Mouse (Mus musculus) neutrophil, adult 59 days (primary cell): Measurements from ENCODE around the gene 1810024B03Rik. TPM values are rescaled to one million over a fixed set of nuclear protein-coding genes. Genes with fewer than 3 reads are reported as not detected.

ENCODE experiments used
- total RNA-seq, 2 experiments: library from RNA; stranded (reverse); gene quantifications; 1 replicate in 1 of 2; 2 replicates in 1 of 2; pipeline ENCODE4 v1.2.4; 2023

Gene 1810024B03Rik
- total RNA-seq: under 1 TPM; 0.42 to 0.57 TPM

DNA sequence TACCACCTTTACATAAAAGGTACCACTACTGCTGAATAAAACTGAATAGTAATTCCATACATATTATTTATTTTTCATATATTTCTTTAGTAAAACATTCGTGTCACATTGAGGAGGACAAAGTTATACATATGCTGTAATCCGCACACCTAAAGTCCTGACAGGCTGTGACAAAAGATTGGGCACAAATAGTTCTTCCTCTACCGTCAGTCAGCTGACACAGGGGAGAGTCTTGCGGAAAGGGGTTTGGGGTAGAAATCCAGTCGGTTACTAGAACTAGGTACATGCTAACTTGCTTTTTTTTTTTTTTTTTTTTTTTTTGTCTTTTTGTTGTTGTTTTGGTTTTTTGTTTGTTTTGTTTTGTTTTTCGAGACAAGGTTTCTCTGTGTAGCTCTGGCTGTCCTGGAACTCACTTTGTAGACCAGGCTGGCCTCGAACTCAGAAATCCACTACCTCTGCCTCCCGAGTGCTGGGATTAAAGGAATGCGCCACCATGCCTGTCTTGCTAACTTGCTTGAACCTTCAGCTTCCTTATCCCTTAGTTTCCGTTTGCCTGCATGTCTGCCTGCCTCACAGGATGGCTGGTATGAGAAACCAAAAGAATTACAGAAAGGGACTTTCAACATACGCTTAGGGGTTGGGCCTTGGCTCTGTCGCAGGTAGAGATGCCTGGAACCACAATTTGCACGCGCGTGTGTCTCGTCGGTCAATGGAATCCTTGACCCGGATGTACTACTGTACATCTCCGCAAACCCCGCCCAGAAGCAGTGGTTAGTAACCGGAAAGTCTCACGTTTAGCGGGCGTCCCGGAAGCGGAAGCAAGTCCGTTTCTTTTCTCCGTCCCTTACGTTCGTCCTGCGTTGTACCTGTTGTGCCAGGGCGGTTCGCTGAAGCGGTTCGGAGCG is at the start of gene 1810024B03Rik, which contains the start of gene Snrnp200:
Gene 1810024B03Rik, minus strand, starts transcription at position 734 of the 905 bp plus-strand sequence.
Gene Snrnp200, plus strand, starts transcription at position 840 of the 905 bp plus-strand sequence.

DNA sequence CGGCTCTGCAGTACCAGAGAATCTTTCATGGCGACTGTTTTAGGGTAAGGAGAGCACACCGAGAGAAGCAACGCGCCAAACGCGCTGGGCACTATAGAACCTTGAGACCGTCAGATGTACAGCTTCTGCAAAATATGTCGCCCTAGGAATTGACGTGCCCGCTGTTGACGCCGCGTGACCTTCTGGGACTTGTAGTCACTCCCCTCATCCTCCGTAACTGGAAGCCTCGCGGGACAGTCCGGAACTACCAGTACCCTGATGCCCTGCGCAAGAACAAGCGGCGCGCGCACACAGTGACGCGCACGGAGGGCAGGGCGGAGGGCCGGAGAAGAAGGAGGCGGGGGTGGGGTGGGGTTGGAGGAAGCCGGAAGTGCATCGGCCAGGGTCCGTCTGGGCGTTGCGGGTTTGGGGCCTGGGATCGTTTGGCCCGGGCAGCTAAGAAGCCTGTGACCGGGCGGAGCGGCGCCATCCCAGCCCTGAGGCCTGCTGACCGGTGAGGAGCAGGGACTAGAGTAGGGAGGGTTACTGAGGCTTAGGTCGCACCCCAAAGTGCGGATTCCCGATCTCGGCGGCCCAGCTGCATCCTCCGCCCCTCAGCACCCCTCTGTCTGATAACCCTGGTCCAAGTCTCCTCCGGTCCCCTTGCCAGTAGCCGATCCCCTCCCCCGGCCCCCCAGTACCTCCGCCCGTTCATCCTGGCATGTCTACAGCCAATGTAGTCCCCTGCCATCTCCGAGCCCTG is 39.7 kb upstream of the 1810024B03Rik start, which contains the start of the genes Ciao1 and Tmem127:
Gene Ciao1, minus strand, starts transcription at position 225 of the 742 bp plus-strand sequence.
Gene Tmem127, plus strand, starts transcription at position 317 of the 742 bp plus-strand sequence.

DNA sequence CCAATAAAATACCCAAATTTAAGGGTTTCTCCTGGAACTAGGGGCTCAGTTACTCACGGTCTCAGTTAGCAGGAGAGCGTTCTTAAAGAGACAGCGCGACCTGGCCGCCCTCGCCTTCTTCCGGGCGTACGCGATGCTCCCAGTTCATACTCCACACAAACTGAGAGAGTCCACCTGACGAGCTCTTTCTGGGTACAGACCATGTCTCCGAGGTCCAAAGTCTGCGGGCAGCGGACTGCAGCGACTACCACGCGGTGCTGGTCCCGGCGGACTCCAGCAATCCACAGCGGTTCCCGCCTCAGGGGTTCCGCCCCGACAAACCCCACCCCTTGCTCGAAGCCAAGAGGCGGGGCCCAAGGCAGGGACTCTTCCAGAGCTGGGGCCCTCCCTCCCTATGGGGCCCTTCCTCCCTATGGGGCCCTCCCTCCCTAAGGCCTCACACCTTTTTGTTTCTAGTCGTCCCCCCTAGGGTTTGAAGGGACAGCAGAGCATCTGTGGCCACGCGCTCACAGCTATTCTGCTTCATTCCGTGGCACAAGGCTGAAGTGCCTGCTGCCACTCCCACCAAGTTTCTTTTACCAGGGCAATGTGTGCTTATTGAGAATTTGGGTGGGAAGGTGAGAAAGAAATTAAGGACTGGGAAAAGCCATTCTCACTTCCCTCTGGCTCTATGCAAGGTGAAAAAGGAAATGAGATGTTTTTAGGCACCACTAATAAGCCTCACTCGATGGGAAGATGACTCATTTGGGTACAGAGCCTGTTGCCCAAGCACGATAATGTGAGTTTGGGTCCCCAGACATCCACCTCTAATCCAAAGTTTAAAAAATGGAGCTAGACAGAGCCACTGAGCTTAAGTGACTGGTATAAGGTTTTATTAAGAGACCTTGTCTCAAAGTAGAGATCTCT is 64.7 kb downstream of the 1810024B03Rik start, which contains the start of gene Itpripl1:
Gene Itpripl1, minus strand, starts transcription at position 285 of the 906 bp plus-strand sequence.

Other genes starting within 250 kb of the 1810024B03Rik start
- 10 to 100 TPM; 13.3 to 13.6 TPM for gene Ap4e1, start 199.6 kb downstream of the 1810024B03Rik start, total RNA-seq
- gene Blvra, start 137.6 kb downstream of the 1810024B03Rik start, total RNA-seq: 10 to 100 TPM; 14.6 to 18.8 TPM
- gene Ncaph, start 74.3 kb downstream of the 1810024B03Rik start, total RNA-seq: 10 to 100 TPM; 41.4 to 56.2 TPM
- gene Itpripl1, start 64.8 kb downstream of the 1810024B03Rik start, total RNA-seq: 10 to 100 TPM; 19.4 to 26.4 TPM
- gene Snrnp200, start 106 bp upstream of the 1810024B03Rik start, total RNA-seq: 100 to 1,000 TPM in 1 of 2 experiments, 10 to 100 TPM in 1; 81.3 to 102 TPM
- 10 to 100 TPM; 30.8 to 34.3 TPM for gene Ciao1, start 39.5 kb upstream of the 1810024B03Rik start, total RNA-seq
- gene Tmem127, start 39.6 kb upstream of the 1810024B03Rik start, total RNA-seq: 10 to 100 TPM; 69.0 to 73.6 TPM
- gene Stard7, start 61.9 kb upstream of the 1810024B03Rik start, total RNA-seq: 10 to 100 TPM; 65.0 to 72.4 TPM
- 10 to 100 TPM; 44.8 to 47.5 TPM for gene Dusp2, start 127.9 kb upstream of the 1810024B03Rik start, total RNA-seq
- under 1 TPM; 0.13 to 0.15 TPM for gene Astl, start 130.4 kb upstream of the 1810024B03Rik start, total RNA-seq
- not detected for gene Adra2b, start 154.9 kb upstream of the 1810024B03Rik start, total RNA-seq
- not detected for gene Gpat2, start 216.9 kb upstream of the 1810024B03Rik start, total RNA-seq
- gene Fahd2a, start 236.3 kb upstream of the 1810024B03Rik start, total RNA-seq: 1 to 10 TPM; 7.6 to 8.4 TPM